Mouse (Mus musculus): ENCODE data around the gene Dgke. TPM values are rescaled to one million over a fixed set of nuclear protein-coding genes. Genes with fewer than 3 reads are reported as not detected.

Gene Dgke
- polyA plus RNA-seq, 1 experiment, result 12.8 TPM

DNA sequence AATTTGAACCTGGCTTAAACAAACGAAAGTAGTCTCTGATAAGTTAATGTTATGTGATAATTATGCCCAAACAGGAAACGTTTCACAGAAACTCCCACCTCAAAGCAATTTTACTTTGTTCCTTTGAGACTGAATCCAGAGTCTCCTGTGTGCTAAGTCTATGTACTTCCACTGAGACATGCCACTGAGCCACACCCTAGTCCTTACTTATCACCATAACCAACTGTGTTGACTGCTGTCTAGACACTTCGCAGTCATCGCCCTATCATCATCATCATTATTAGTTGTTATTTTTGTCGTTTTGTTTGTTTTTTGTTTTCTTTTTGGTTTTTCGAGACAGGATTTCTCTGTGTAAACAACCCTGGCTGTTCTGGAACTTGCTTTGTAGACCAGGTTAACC, 2.3 kb downstream of the Dgke start:
- Histone ChIP-seq H3K36me3 (ENCODE audit: control insufficient read depth, insufficient read depth, low read length, poor library complexity, severe bottlenecking) (no peaks in the 10 kb centered on the region), H3K9ac (ENCODE audit: low read depth, poor library complexity, severe bottlenecking) (no peak overlapping the region), H3K4me1 (ENCODE audit: control insufficient read depth, insufficient read depth, low read length) (peaks cover 8% of the 10 kb centered on the region), H3K27me3 (ENCODE audit: control insufficient read depth, insufficient read depth, low read length, poor library complexity, severe bottlenecking) (no peaks in the 10 kb centered on the region), H3K27ac (ENCODE audit: insufficient read depth, low read length) (no peak overlapping the region), H3K9me3 (replicated peaks; ENCODE audit: control insufficient read depth, insufficient read depth, low read length, poor library complexity, severe bottlenecking) (no peaks in the 10 kb centered on the region), H3K4me3 (ENCODE audit: low read depth, low read length) (no peak overlapping the region)
- TF ChIP-seq CTCF (IDR thresholded peaks at IDR 0.05; ENCODE audit: low read depth, low read length) (no peak), POLR2A (IDR thresholded peaks at IDR 0.05; ENCODE audit: insufficient read depth, low read length) (no peak), EP300 (IDR thresholded peaks at IDR 0.05; ENCODE audit: insufficient read depth, low read depth, low read length) (no peak)

DNA sequence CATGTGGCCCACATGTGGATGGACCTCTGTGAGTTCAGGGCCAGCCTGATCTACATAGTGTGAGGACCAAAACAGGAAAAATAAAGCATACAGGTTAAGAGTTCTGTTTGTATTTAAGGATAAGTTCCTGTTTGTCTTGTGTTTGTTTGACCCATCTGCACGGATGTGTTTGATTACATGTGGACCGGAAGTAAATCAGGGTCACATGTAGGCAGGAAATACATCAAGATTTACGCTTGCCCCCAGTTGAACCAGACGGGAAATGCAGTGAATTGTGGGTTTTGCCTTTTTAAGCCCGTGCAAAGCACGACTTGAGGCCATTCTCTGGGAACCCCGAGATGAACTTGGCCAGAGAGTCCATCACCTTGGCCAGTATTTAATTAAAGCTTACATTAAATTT, 5.3 kb downstream of the Dgke start:
- TF ChIP-seq CTCF (IDR thresholded peaks at IDR 0.05; ENCODE audit: low read depth, low read length) (no peak), EP300 (IDR thresholded peaks at IDR 0.05; ENCODE audit: insufficient read depth, low read depth, low read length) (no peak), POLR2A (IDR thresholded peaks at IDR 0.05; ENCODE audit: insufficient read depth, low read length) (no peak)
- H3K27me3 ChIP-seq (ENCODE audit: control insufficient read depth, insufficient read depth, low read length, poor library complexity, severe bottlenecking), result no peaks in the 10 kb centered on the region

DNA sequence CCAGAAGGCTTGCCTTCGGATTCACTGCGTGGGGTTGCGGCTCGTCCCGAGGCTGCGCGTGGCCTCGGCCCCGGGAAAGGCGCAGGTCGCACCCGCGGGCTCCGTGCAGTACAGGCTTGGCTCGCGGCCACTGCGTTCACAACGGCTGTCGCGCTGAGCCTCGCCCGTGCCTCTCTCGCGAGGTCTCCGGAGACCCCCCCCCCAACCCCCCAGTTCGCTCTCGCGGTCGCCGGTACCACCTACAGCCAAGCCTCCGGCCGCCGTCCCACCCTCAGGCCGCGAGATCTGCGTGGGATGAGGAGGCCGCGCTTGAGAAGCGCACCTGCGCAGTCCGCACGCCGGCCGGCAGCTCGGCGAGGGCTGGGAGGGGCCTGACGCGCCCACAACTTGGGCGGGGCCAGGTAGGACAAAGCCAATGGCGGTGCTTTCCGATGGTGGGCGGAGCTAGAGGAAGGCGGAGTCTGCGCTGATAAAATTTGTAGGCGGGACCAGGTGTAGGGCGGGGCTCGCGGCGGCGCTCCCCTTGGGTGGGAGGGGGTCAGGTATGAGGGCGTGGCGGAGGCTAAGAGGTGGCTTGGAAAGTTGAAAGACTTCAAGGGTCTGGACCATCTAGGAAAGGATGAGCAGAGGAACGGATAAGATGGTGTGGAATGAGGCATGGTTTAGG, 6.1 kb downstream of the Dgke start:
- Histone ChIP-seq H3K27ac (ENCODE audit: insufficient read depth, low read length) (no peak overlapping the region), H3K9ac (ENCODE audit: low read depth, poor library complexity, severe bottlenecking) (peak overlapping the region; percentile 77), H3K9me3 (replicated peaks; ENCODE audit: control insufficient read depth, insufficient read depth, low read length, poor library complexity, severe bottlenecking) (no peaks in the 10 kb centered on the region), H3K36me3 (ENCODE audit: control insufficient read depth, insufficient read depth, low read length, poor library complexity, severe bottlenecking) (peaks cover 17% of the 10 kb centered on the region), H3K4me3 (ENCODE audit: low read depth, low read length) (peak overlapping the region; percentile 82), H3K27me3 (ENCODE audit: control insufficient read depth, insufficient read depth, low read length, poor library complexity, severe bottlenecking) (no peaks in the 10 kb centered on the region), H3K4me1 (ENCODE audit: control insufficient read depth, insufficient read depth, low read length) (no peaks in the 10 kb centered on the region)
- TF ChIP-seq CTCF (IDR thresholded peaks at IDR 0.05; ENCODE audit: low read depth, low read length) (no peak), POLR2A (IDR thresholded peaks at IDR 0.05; ENCODE audit: insufficient read depth, low read length) (peak; percentile 58), EP300 (IDR thresholded peaks at IDR 0.05; ENCODE audit: insufficient read depth, low read depth, low read length) (no peak)

More for the DNA sequence above, 5.3 kb downstream of the Dgke start:
- Histone ChIP-seq H3K9ac (ENCODE audit: low read depth, poor library complexity, severe bottlenecking) (no peak overlapping the region), H3K4me3 (ENCODE audit: low read depth, low read length) (no peak overlapping the region), H3K4me1 (ENCODE audit: control insufficient read depth, insufficient read depth, low read length) (no peaks in the 10 kb centered on the region), H3K27ac (ENCODE audit: insufficient read depth, low read length) (no peak overlapping the region; the same call in 1 of the 2 replicates), H3K9me3 (replicated peaks; ENCODE audit: control insufficient read depth, insufficient read depth, low read length, poor library complexity, severe bottlenecking) (no peaks in the 10 kb centered on the region), H3K36me3 (ENCODE audit: control insufficient read depth, insufficient read depth, low read length, poor library complexity, severe bottlenecking) (peaks cover 10% of the 10 kb centered on the region)

GRCm38 (mm10) chr11:89059919-89060422, 6.7 kb downstream of the Dgke start:
- H3K9me3 ChIP-seq (replicated peaks; ENCODE audit: control insufficient read depth, insufficient read depth, low read length, poor library complexity, severe bottlenecking), result no peaks in the 10 kb centered on the region
- peak overlapping the region; percentile 82 for H3K4me3 ChIP-seq (ENCODE audit: low read depth, low read length)
- H3K4me1 ChIP-seq (ENCODE audit: control insufficient read depth, insufficient read depth, low read length), result no peaks in the 10 kb centered on the region
- no peak for TF ChIP-seq POLR2A (IDR thresholded peaks at IDR 0.05; ENCODE audit: insufficient read depth, low read length)
- H3K9ac ChIP-seq (ENCODE audit: low read depth, poor library complexity, severe bottlenecking), result peak overlapping the region; percentile 77
- no peak overlapping the region for H3K27ac ChIP-seq (ENCODE audit: insufficient read depth, low read length)
- H3K27me3 ChIP-seq (ENCODE audit: control insufficient read depth, insufficient read depth, low read length, poor library complexity, severe bottlenecking), result no peaks in the 10 kb centered on the region
- H3K36me3 ChIP-seq (ENCODE audit: control insufficient read depth, insufficient read depth, low read length, poor library complexity, severe bottlenecking), result peaks cover 22% of the 10 kb centered on the region

DNA sequence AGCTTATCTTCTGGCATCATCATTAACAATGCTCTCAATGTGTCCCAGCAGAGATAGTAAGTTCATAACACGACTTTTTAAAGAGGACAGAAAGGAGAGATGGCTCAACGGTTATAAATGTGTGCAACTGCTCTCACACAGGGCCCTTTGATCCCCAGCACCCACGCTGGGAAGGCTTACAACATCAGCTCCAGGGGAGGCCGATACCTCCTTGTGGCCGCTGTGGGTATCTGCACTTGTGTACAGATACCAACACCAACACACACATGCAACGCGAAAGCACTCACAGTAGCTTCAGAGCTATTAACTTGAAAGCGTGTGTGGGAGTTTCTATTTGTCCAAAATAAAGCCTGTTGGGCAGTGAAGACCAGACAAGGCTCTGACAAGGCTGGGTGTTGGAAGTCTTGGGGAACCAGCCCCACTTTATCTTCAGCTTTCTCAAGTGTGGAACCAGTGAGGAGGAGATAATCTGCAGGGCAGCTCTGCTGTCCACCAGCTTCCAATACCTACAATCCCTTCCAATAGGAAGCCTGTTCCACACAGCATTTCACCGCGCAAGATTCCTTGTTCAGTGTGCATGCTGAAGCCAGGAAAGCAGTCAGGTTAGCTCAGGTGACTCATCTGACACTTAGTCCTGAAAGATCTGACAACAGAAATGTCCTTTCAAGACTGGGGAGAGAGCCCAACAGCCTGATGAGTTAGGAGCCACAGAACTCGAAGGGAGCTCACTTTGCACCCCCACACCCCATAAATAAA, 8.0 kb downstream of the Dgke start:
- no peaks in the 10 kb centered on the region for H3K9me3 ChIP-seq (replicated peaks; ENCODE audit: control insufficient read depth, insufficient read depth, low read length, poor library complexity, severe bottlenecking)
- peak; percentile 50 for TF ChIP-seq CTCF (IDR thresholded peaks at IDR 0.05; ENCODE audit: low read depth, low read length)
- no peak for TF ChIP-seq POLR2A (IDR thresholded peaks at IDR 0.05; ENCODE audit: insufficient read depth, low read length)
- no peaks in the 10 kb centered on the region for H3K4me1 ChIP-seq (ENCODE audit: control insufficient read depth, insufficient read depth, low read length)
- H3K36me3 ChIP-seq (ENCODE audit: control insufficient read depth, insufficient read depth, low read length, poor library complexity, severe bottlenecking), result peaks cover 34% of the 10 kb centered on the region
- peak overlapping the region; percentile 45 for H3K4me3 ChIP-seq (ENCODE audit: low read depth, low read length)
- H3K27me3 ChIP-seq (ENCODE audit: control insufficient read depth, insufficient read depth, low read length, poor library complexity, severe bottlenecking), result no peaks in the 10 kb centered on the region
- 0 out of 2 replicates have a peak overlapping the region, but pooled peaks have one; percentile 77 for H3K9ac ChIP-seq (ENCODE audit: low read depth, poor library complexity, severe bottlenecking)
- H3K27ac ChIP-seq (ENCODE audit: insufficient read depth, low read length), result no peak overlapping the region
